Mouse (Mus musculus): ENCODE measurements around the gene Bnip2. TPM values are rescaled to one million over a fixed set of nuclear protein-coding genes. Genes with fewer than 3 reads are reported as not detected.
A peak's percentile ranks its signal among the peaks of the same experiment; 100 is the strongest.

The Bnip2 gene
- polyA plus RNA-seq, 1 experiment from 2014 or later, result 116 TPM

DNA sequence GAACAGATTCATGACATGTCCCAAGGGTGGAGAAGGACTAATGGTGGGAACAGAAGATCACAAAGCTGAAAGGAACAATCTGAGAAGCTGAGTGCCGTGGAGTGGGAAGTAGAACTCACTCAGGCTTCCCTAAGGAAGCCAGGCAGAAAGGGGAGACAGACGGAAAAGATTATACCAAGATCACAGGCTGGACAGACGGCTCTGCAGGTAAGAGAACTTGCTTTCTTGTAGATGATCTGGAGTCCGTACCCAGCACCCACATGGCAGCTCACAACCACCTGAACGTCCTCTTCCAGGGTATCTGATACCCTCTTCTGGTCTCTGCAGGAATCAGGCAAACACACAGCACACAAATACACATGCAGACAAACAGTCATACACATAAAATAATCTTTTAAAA lies 2.7 kb upstream of the Bnip2 start:
- Histone ChIP-seq H3K4me1 (ENCODE audit: insufficient read depth, low read length) (peaks cover 16% of the 10 kb centered on the region), H3K27ac (ENCODE audit: low read length) (no peak overlapping the region), H3K4me3 (ENCODE audit: low read length) (no peak overlapping the region), H3K4me2 (replicated peaks; ENCODE audit: low read depth, low read length) (no peak overlapping the region), H3K27me3 (ENCODE audit: insufficient read depth, low read length) (no peaks in the 10 kb centered on the region), H3K9me3 (ENCODE audit: low read length) (no peaks in the 10 kb centered on the region), H3K9ac (replicated peaks; ENCODE audit: low read length) (no peak overlapping the region), H3K36me3 (ENCODE audit: insufficient read depth, low read length) (no peaks in the 10 kb centered on the region)
- WGBS, result 83% methylated on average over 5 of the region's 5 CpGs
- no peak for ATAC-seq (ENCODE audit: low FRiP score, low TSS enrichment)

DNA sequence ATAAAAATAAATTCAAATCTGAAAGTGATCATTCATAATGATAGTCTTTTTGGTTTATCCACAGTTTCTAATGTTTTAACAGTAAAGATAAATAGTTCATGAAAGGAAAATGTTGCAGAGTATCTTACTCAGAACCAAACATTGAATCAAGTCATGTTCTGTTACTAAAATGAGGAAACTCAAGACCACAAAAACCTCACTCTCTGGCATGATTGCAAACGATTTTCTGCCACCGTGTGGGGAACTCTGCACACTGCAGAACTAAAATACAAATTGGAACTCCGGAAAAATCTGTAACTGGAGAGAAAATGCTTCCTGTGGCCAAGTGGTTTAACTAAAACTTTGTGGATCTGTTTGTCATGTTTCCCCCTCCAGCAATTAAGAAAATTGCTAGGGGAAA lies 1.7 kb upstream of the Bnip2 start:
- no peaks in the 10 kb centered on the region for H3K36me3 ChIP-seq (ENCODE audit: insufficient read depth, low read length)
- 0% methylated on average over 3 of the region's 3 CpGs for WGBS
- no peak overlapping the region for H3K4me3 ChIP-seq (ENCODE audit: low read length)
- peaks cover 26% of the 10 kb centered on the region for H3K4me1 ChIP-seq (ENCODE audit: insufficient read depth, low read length)
- no peak overlapping the region for H3K4me2 ChIP-seq (replicated peaks; ENCODE audit: low read depth, low read length)
- ATAC-seq (ENCODE audit: low FRiP score, low TSS enrichment), result no peak
- H3K9ac ChIP-seq (replicated peaks; ENCODE audit: low read length), result no peak overlapping the region
- H3K27ac ChIP-seq (ENCODE audit: low read length), result no peak overlapping the region
- no peaks in the 10 kb centered on the region for H3K9me3 ChIP-seq (ENCODE audit: low read length)
- H3K27me3 ChIP-seq (ENCODE audit: insufficient read depth, low read length), result no peaks in the 10 kb centered on the region

- 39% methylated on average over 16 of the region's 16 CpGs for WGBS
- H3K36me3 ChIP-seq (ENCODE audit: insufficient read depth, low read length), result 0 out of 2 replicates have a peak, but pooled peaks cover 4% of the 10 kb centered on the region
- peak overlapping the region; percentile 99 for H3K9ac ChIP-seq (replicated peaks; ENCODE audit: low read length)
- peak overlapping the region; percentile 76 for H3K4me2 ChIP-seq (replicated peaks; ENCODE audit: low read depth, low read length)
- H3K4me1 ChIP-seq (ENCODE audit: insufficient read depth, low read length), result peaks cover 37% of the 10 kb centered on the region
- ATAC-seq (ENCODE audit: low FRiP score, low TSS enrichment), result 0 out of 2 replicates have a peak, but pooled peaks have one; percentile 10
- H3K9me3 ChIP-seq (ENCODE audit: low read length), result no peaks in the 10 kb centered on the region
- H3K4me3 ChIP-seq (ENCODE audit: low read length), result peak overlapping the region; percentile 100
- H3K27me3 ChIP-seq (ENCODE audit: insufficient read depth, low read length), result no peaks in the 10 kb centered on the region
- H3K27ac ChIP-seq (ENCODE audit: low read length), result peak overlapping the region; percentile 98
Observed at GRCm38 (mm10) chr9:69988706-69989302, 462 bp upstream of the Bnip2 start.

DNA sequence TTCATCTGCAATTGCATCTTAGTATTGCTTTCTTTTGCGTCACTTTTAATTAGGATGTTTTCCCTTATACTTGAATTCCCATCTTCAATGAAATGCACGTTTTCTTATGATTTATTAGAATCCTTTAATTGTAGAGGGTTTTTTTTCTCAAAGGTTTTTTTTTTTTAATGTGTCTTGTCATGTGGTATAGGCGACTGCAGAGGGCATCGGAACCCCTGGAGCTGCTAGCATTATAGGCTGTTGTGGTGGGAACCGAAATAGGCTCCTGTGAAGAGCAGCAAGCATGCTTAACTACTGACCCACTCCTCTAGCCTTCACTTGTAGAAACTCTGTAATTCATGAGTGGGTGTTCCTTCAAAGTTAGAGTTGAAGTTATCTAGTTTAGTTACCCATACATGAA lies 1.1 kb downstream of the Bnip2 start:
- no peak for ATAC-seq (ENCODE audit: low FRiP score, low TSS enrichment)
- 13% methylated on average over 5 of the region's 5 CpGs for WGBS
- peak overlapping the region; percentile 57 for H3K9ac ChIP-seq (replicated peaks; ENCODE audit: low read length)
- no peaks in the 10 kb centered on the region for H3K9me3 ChIP-seq (ENCODE audit: low read length)
- no peak overlapping the region for H3K27ac ChIP-seq (ENCODE audit: low read length)
- H3K36me3 ChIP-seq (ENCODE audit: insufficient read depth, low read length), result 0 out of 2 replicates have a peak, but pooled peaks cover 8% of the 10 kb centered on the region
- peak overlapping the region; percentile 76 for H3K4me2 ChIP-seq (replicated peaks; ENCODE audit: low read depth, low read length)
- H3K4me3 ChIP-seq (ENCODE audit: low read length), result peak overlapping the region; percentile 100
- H3K27me3 ChIP-seq (ENCODE audit: insufficient read depth, low read length), result no peaks in the 10 kb centered on the region
- peaks cover 37% of the 10 kb centered on the region for H3K4me1 ChIP-seq (ENCODE audit: insufficient read depth, low read length)

DNA sequence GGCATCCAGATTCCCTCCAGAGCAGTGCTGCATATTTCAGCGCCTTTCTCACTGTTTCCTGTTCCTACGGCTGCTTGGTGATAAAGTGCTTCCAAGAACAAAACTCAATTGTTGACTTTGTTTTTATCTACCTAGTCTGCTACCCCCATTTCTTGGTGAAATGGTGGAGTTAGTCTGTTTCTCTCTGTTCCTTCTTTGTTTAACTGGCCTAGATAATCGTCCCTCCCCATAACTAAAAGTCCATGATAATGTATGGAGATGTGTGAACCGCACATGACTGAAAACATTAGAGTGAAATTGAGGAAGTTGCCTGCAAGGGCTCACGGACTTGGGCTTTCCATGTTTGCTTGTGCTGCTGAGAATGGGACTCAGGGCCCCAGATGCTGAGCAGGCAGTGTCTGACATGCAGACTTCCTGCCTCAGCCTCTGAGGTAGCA lies 3.6 kb downstream of the Bnip2 start:
- Histone ChIP-seq H3K4me1 (ENCODE audit: insufficient read depth, low read length) (peaks cover 37% of the 10 kb centered on the region), H3K9ac (replicated peaks; ENCODE audit: low read length) (0 out of 2 replicates have a peak overlapping the region, but pooled peaks have one; percentile 11), H3K27me3 (ENCODE audit: insufficient read depth, low read length) (no peaks in the 10 kb centered on the region), H3K4me3 (ENCODE audit: low read length) (no peak overlapping the region), H3K9me3 (ENCODE audit: low read length) (no peaks in the 10 kb centered on the region), H3K4me2 (replicated peaks; ENCODE audit: low read depth, low read length) (no peak overlapping the region), H3K36me3 (ENCODE audit: insufficient read depth, low read length) (peaks cover 25% of the 10 kb centered on the region), H3K27ac (ENCODE audit: low read length) (0 out of 2 replicates have a peak overlapping the region, but pooled peaks have one; percentile 46)
- WGBS, result 61% methylated on average over 5 of the region's 5 CpGs
- ATAC-seq (ENCODE audit: low FRiP score, low TSS enrichment), result no peak

GRCm38 (mm10) chr9:69993479-69993878 lies 4.2 kb downstream of the Bnip2 start:
- Histone ChIP-seq H3K9me3 (ENCODE audit: low read length) (no peaks in the 10 kb centered on the region), H3K4me2 (replicated peaks; ENCODE audit: low read depth, low read length) (no peak overlapping the region), H3K36me3 (ENCODE audit: insufficient read depth, low read length) (peaks cover 26% of the 10 kb centered on the region), H3K4me1 (ENCODE audit: insufficient read depth, low read length) (peaks cover 37% of the 10 kb centered on the region), H3K27ac (ENCODE audit: low read length) (no peak overlapping the region), H3K27me3 (ENCODE audit: insufficient read depth, low read length) (no peaks in the 10 kb centered on the region), H3K4me3 (ENCODE audit: low read length) (no peak overlapping the region), H3K9ac (replicated peaks; ENCODE audit: low read length) (no peak overlapping the region)
- no peak for ATAC-seq (ENCODE audit: low FRiP score, low TSS enrichment)
- 82% methylated on average over 1 of the region's 1 CpGs for WGBS

DNA sequence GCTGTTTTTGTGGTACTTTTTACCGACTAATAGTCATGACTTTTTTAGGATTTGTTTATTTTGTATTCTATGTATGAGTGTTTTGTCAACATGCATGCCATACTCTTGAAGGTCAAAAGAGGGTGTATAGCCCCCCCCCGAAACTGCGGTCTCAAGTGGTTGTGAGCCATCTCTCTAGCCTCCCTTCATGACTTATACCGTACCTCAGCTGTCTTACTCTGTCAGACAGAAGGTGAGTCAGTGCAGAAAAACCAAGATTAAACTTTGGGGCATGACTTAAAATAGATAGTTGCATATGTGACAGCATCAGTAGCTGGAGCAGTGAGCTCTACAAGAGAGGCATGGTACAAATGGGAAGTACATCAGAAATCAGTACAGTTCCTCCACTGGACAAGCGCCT lies 5.3 kb downstream of the Bnip2 start:
- peaks cover 37% of the 10 kb centered on the region for H3K36me3 ChIP-seq (ENCODE audit: insufficient read depth, low read length)
- no peaks in the 10 kb centered on the region for H3K27me3 ChIP-seq (ENCODE audit: insufficient read depth, low read length)
- H3K4me3 ChIP-seq (ENCODE audit: low read length), result no peak overlapping the region
- peaks cover 34% of the 10 kb centered on the region for H3K4me1 ChIP-seq (ENCODE audit: insufficient read depth, low read length)
- H3K9me3 ChIP-seq (ENCODE audit: low read length), result no peaks in the 10 kb centered on the region
- 94% methylated on average over 5 of the region's 5 CpGs for WGBS
- H3K27ac ChIP-seq (ENCODE audit: low read length), result no peak overlapping the region
- no peak overlapping the region for H3K4me2 ChIP-seq (replicated peaks; ENCODE audit: low read depth, low read length)
- no peak overlapping the region for H3K9ac ChIP-seq (replicated peaks; ENCODE audit: low read length)
- ATAC-seq (ENCODE audit: low FRiP score, low TSS enrichment), result no peak

DNA sequence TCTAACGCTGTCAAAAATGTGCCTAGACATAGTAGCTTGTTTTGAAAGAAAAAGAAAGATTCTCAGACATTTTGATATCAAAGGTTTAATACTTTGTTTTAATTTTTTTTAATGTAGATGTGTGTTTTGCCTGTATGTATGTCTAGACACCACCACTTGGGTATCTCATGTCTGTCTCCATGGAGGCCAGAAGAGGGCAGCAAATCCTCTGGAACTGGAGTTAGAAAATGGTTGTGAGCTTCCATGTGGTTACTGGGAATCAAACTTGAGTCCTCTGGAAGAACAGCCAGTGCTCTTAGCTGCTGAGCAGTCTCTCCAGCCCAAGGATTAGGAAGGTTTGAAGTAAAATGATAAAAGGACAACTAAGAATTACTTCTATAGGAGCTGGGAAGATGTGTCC lies 10.1 kb downstream of the Bnip2 start:
- ATAC-seq (ENCODE audit: low FRiP score, low TSS enrichment), result no peak
- no peak overlapping the region for H3K9ac ChIP-seq (replicated peaks; ENCODE audit: low read length)
- no peaks in the 10 kb centered on the region for H3K9me3 ChIP-seq (ENCODE audit: low read length)
- H3K4me2 ChIP-seq (replicated peaks; ENCODE audit: low read depth, low read length), result no peak overlapping the region
- peaks cover 69% of the 10 kb centered on the region for H3K36me3 ChIP-seq (ENCODE audit: insufficient read depth, low read length)
- H3K27ac ChIP-seq (ENCODE audit: low read length), result no peak overlapping the region
- H3K27me3 ChIP-seq (ENCODE audit: insufficient read depth, low read length), result no peaks in the 10 kb centered on the region
- H3K4me3 ChIP-seq (ENCODE audit: low read length), result no peak overlapping the region
- no peaks in the 10 kb centered on the region for H3K4me1 ChIP-seq (ENCODE audit: insufficient read depth, low read length)
- 86% methylated on average over 1 of the region's 1 CpGs for WGBS

DNA sequence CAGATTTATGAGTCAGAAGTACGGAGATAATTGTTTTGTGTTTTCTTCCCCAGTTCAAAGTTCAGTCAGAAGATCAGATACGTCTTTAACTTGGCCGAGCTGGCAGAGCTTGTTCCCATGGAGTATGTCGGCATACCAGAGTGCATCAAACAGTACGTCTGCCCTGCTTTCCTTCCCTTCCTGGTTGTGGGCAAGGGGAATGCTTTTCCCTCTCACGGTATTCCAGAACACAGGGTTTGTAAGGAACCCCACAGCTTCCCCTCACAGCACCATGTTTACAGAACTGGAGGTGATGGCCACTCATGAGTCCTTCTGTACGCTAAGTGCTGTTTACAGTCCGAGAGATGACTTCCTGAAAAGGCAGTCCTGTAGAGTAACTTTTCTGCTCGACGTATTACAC lies 14.2 kb downstream of the Bnip2 start:
- 82% methylated on average over 10 of the region's 10 CpGs for WGBS
- H3K4me2 ChIP-seq (replicated peaks; ENCODE audit: low read depth, low read length), result no peak overlapping the region
- H3K9me3 ChIP-seq (ENCODE audit: low read length), result no peaks in the 10 kb centered on the region
- ATAC-seq (ENCODE audit: low FRiP score, low TSS enrichment), result no peak
- no peaks in the 10 kb centered on the region for H3K27me3 ChIP-seq (ENCODE audit: insufficient read depth, low read length)
- H3K4me3 ChIP-seq (ENCODE audit: low read length), result no peak overlapping the region
- no peak overlapping the region for H3K9ac ChIP-seq (replicated peaks; ENCODE audit: low read length)
- H3K27ac ChIP-seq (ENCODE audit: low read length), result no peak overlapping the region
- H3K4me1 ChIP-seq (ENCODE audit: insufficient read depth, low read length), result no peaks in the 10 kb centered on the region
- H3K36me3 ChIP-seq (ENCODE audit: insufficient read depth, low read length), result peaks cover 68% of the 10 kb centered on the region

DNA sequence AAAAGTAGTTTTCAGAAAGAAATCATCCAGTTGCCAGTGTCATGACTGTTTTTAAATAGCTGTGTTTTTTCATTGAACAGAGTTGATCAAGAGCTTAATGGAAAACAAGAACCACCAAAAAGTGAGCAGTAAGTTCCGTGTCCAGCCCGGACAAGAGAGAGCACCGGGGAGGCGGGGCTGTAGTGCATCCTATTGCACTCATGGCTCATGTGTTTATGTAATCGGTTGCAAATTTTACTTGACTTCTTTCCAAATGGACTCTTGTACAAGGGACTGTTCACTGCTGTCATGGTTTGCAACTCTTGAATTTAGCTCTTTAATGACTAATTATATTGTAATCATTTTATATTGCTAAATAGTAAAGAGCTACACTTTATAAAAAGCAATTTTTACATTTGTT lies 17.7 kb downstream of the Bnip2 start:
- no peaks in the 10 kb centered on the region for H3K4me1 ChIP-seq (ENCODE audit: insufficient read depth, low read length)
- no peaks in the 10 kb centered on the region for H3K9me3 ChIP-seq (ENCODE audit: low read length)
- no peak overlapping the region for H3K4me3 ChIP-seq (ENCODE audit: low read length)
- WGBS, result 94% methylated on average over 5 of the region's 5 CpGs
- no peak overlapping the region for H3K27ac ChIP-seq (ENCODE audit: low read length)
- H3K27me3 ChIP-seq (ENCODE audit: insufficient read depth, low read length), result no peaks in the 10 kb centered on the region
- peaks cover 45% of the 10 kb centered on the region for H3K36me3 ChIP-seq (ENCODE audit: insufficient read depth, low read length)
- ATAC-seq (ENCODE audit: low FRiP score, low TSS enrichment), result no peak
- H3K4me2 ChIP-seq (replicated peaks; ENCODE audit: low read depth, low read length), result no peak overlapping the region
- H3K9ac ChIP-seq (replicated peaks; ENCODE audit: low read length), result no peak overlapping the region
